Comparison of ENCODE assay signal across 10 mouse cellular contexts in genomic region chr5:99715281-99715744, GRCm38 (mm10). TPM values are rescaled to one million over a fixed set of nuclear protein-coding genes. Genes with fewer than 3 reads are reported as not detected.
DNase-seq lines count a peak whose midpoint lies in the region; ATAC-seq and TF ChIP-seq lines count a peak whose summit lies in the region.
"Had no signal": no experiment of that assay in that cellular context is flagged by ENCODE, and none has a peak within 500 bp of the region (broad histone marks: within the 10 kb centered on the region; RNA-seq: fewer than 3 reads in every experiment).

No protein-coding gene starts in this region.

- DNase-seq in forebrain, embryonic 10.5 days (ENCODE audit: extremely low spot score, low spot score): no peak
- peak; percentile 78 to 80 for DNase-seq in cerebellum, postnatal 14 days
- DNase-seq in layer of hippocampus, postnatal 25 days (ENCODE audit: extremely low spot score in 1 of 2, low spot score in 1 of 2): peak; percentile 31 to 41
- DNase-seq in adrenal gland, postnatal 25 days: no peak
- no peak for DNase-seq in stomach, postnatal 0 days (ENCODE audit: low spot score)
- DNase-seq in kidney, postnatal 10 days: no peak

- H3K27ac ChIP-seq in forebrain, embryonic 15.5 days (replicated peaks): peak overlapping the region; percentile 81
- no peak overlapping the region for H3K27ac ChIP-seq in forebrain, embryonic 10.5 days
- peak overlapping the region; percentile 78 for H3K27ac ChIP-seq in neural tube, embryonic 14.5 days (ENCODE audit: low read depth, low read length)
- no peak overlapping the region for H3K27ac ChIP-seq in stomach, postnatal 0 days (replicated peaks)
- H3K27ac ChIP-seq: kidney, embryonic 15.5 days; macrophage had no signal

- no peaks in the 10 kb centered on the region for H3K36me3 ChIP-seq in forebrain, embryonic 15.5 days
- no peaks in the 10 kb centered on the region for H3K36me3 ChIP-seq in forebrain, embryonic 10.5 days (replicated peaks)
- H3K36me3 ChIP-seq in neural tube, embryonic 14.5 days (ENCODE audit: control insufficient read depth, insufficient read depth, low read length): no peaks in the 10 kb centered on the region
- no peaks in the 10 kb centered on the region for H3K36me3 ChIP-seq in stomach, postnatal 0 days (ENCODE audit: control insufficient read depth, insufficient read depth, low read length)
- H3K36me3 ChIP-seq: kidney, embryonic 15.5 days had no signal

- peaks cover 11% of the 10 kb centered on the region for H3K4me1 ChIP-seq in forebrain, embryonic 15.5 days
- peaks cover 22% of the 10 kb centered on the region for H3K4me1 ChIP-seq in forebrain, embryonic 10.5 days
- peaks cover 20% of the 10 kb centered on the region for H3K4me1 ChIP-seq in neural tube, embryonic 14.5 days (ENCODE audit: control insufficient read depth, insufficient read depth, low read length)
- H3K4me1 ChIP-seq in stomach, postnatal 0 days (replicated peaks; ENCODE audit: control insufficient read depth, insufficient read depth): no peaks in the 10 kb centered on the region
- H3K4me1 ChIP-seq: kidney, embryonic 15.5 days had no signal

- 0 out of 2 replicates have a peak overlapping the region, but pooled peaks have one; percentile 10 for H3K4me2 ChIP-seq in forebrain, embryonic 15.5 days (replicated peaks)
- no peak overlapping the region for H3K4me2 ChIP-seq in neural tube, embryonic 14.5 days (ENCODE audit: low read depth, low read length)
- H3K4me2 ChIP-seq in stomach, postnatal 0 days (replicated peaks; ENCODE audit: low read depth): no peak overlapping the region
- H3K4me2 ChIP-seq: kidney, embryonic 15.5 days had no signal

- TF ChIP-seq EP300 in stomach, postnatal 0 days (optimal IDR thresholded peaks at IDR 0.05): no peak

- H3K9ac ChIP-seq in forebrain, embryonic 15.5 days (replicated peaks): 0 out of 2 replicates have a peak overlapping the region, but pooled peaks have one; percentile 1
- H3K9ac ChIP-seq in neural tube, embryonic 14.5 days (replicated peaks; ENCODE audit: low read depth, low read length): no peak overlapping the region; the same call in 1 of the 2 replicates
- no peak overlapping the region for H3K9ac ChIP-seq in stomach, postnatal 0 days (ENCODE audit: low read length)
- H3K9ac ChIP-seq: kidney, embryonic 15.5 days had no signal

- no peak for TF ChIP-seq CTCF in stomach, postnatal 0 days (IDR thresholded peaks at IDR 0.05; ENCODE audit: low read depth)

- H3K9me3 ChIP-seq in forebrain, embryonic 15.5 days: no peaks in the 10 kb centered on the region
- H3K9me3 ChIP-seq in forebrain, embryonic 10.5 days: no peaks in the 10 kb centered on the region
- no peaks in the 10 kb centered on the region for H3K9me3 ChIP-seq in neural tube, embryonic 14.5 days (ENCODE audit: control insufficient read depth, low read length)
- H3K9me3 ChIP-seq in stomach, postnatal 0 days (ENCODE audit: control insufficient read depth, low read length): no peaks in the 10 kb centered on the region
- H3K9me3 ChIP-seq: kidney, embryonic 15.5 days had no signal

- no peak overlapping the region for H3K4me3 ChIP-seq in forebrain, embryonic 15.5 days
- H3K4me3 ChIP-seq in forebrain, embryonic 10.5 days: no peak overlapping the region
- no peak overlapping the region for H3K4me3 ChIP-seq in neural tube, embryonic 14.5 days (ENCODE audit: low read depth, low read length)
- H3K4me3 ChIP-seq in stomach, postnatal 0 days (ENCODE audit: low read depth, low read length): no peak overlapping the region
- H3K4me3 ChIP-seq: kidney, embryonic 15.5 days had no signal

- peak; percentile 79 for ATAC-seq in forebrain, embryonic 15.5 days (replicated peaks)
- 0 out of 2 replicates have a peak, but pooled peaks have one; percentile 64 for ATAC-seq in neural tube, embryonic 14.5 days (ENCODE audit: low read depth)
- no peak for ATAC-seq in stomach, postnatal 0 days (ENCODE audit: low FRiP score, low TSS enrichment)

- WGBS in forebrain, embryonic 15.5 days: 35% methylated on average over 5 of the region's 5 CpGs
- 76% methylated on average over 5 of the region's 5 CpGs for WGBS in forebrain, embryonic 10.5 days
- WGBS in neural tube, embryonic 14.5 days: 42% methylated on average over 5 of the region's 5 CpGs
- 37% methylated on average over 5 of the region's 5 CpGs for WGBS in stomach, postnatal 0 days

- no peaks in the 10 kb centered on the region for H3K27me3 ChIP-seq in forebrain, embryonic 15.5 days
- peaks cover 31% of the 10 kb centered on the region for H3K27me3 ChIP-seq in forebrain, embryonic 10.5 days (ENCODE audit: poor library complexity, severe bottlenecking)
- no peaks in the 10 kb centered on the region for H3K27me3 ChIP-seq in neural tube, embryonic 14.5 days (ENCODE audit: control insufficient read depth, insufficient read depth, low read length)
- no peaks in the 10 kb centered on the region for H3K27me3 ChIP-seq in stomach, postnatal 0 days (ENCODE audit: control insufficient read depth, insufficient read depth, low read length)

RNA-seq across cellular contexts. Expression of gene Rasgef1b, which starts 13.6 kb away (rescaled TPM):
- 115 and 143 TPM in 2 replicates for polyA plus RNA-seq in forebrain, embryonic 15.5 days (2015; fragmentation: Nextera tagmentation; extraction: Ambion mirVana)
- polyA plus RNA-seq in forebrain, embryonic 10.5 days (2016; fragmentation: Nextera tagmentation; extraction: Ambion mirVana): 8.4 and 9.5 TPM in 2 replicates
- 10 to 100 TPM; 15.9 to 17.6 TPM for total RNA-seq in layer of hippocampus, postnatal 25 days (2021)
- 83.7 and 86.2 TPM in 2 replicates for polyA plus RNA-seq in neural tube, embryonic 14.5 days (2014; fragmentation: Nextera tagmentation; extraction: Ambion mirVana)
- total RNA-seq in adrenal gland, postnatal 25 days (2021): 7.1 and 7.2 TPM in 2 replicates
- 37.4 and 40.7 TPM in 2 replicates for polyA plus RNA-seq in stomach, postnatal 0 days (2015; fragmentation: Nextera tagmentation; extraction: Ambion mirVana)

Comparison
In these comparisons a context has a peak if more than half of its experiments do, and no peak if none do; other contexts are left out.
1. H3K27ac ChIP-seq: peak in forebrain, embryonic 15.5 days (single experiment) and neural tube, embryonic 14.5 days (single experiment); none in forebrain, embryonic 10.5 days (single experiment) and stomach, postnatal 0 days (single experiment).
2. DNase-seq: peak in cerebellum, postnatal 14 days (2 of 2) and layer of hippocampus, postnatal 25 days (2 of 2); none in forebrain, embryonic 10.5 days (single experiment), adrenal gland, postnatal 25 days (single experiment), stomach, postnatal 0 days (single experiment) and kidney, postnatal 10 days (single experiment).